Mouse (Mus musculus): ENCODE measurements at regions not wholly inside any gene's neighbourhood (a gene's known extent, or its start where the extent isn't known, plus 50 kb on each side); places are given as distances from the start of the nearest gene placed in this dataset.

DNA sequence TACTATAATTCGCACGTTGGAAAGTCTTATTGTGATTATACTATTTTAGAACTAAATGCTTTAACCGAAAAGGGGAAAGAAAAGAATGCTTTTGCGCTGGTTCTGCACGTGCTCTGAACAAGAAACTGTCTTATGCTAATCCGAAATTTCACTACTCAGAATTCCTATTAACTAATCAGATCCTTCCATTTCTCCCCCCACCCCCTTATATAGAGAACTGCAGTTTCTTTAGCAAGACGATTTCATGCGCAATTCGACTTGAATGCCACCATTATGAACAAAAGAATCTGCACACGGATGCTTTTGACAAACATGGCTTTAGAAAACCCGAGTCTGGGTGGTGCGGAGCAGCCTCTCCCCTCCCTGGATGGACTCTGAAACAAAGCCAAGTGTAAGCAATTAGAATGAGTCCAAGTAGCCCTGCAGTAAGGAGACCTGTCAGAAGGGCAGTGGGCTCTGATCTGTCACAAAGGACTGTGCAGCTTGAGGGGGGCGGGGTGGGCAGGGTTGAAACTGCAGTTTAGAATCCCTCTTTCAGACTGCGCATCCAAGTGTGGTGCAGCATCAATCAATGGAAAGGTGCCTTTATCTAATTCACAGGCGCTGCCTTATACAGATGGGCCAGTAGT is 128.0 kb upstream of the Tex13c2 start:
- ATAC-seq (replicated peaks; ENCODE audit: insufficient number of reproducible peaks, insufficient read depth, low FRiP score, low read depth) = no peak
- Histone ChIP-seq H3K4me1 (replicated peaks) (no peaks in the 10 kb centered on the region), H3K4me2 (no peak overlapping the region), H3K27me3 (no peaks in the 10 kb centered on the region), H3K9me3 (replicated peaks) (no peaks in the 10 kb centered on the region), H3K27ac (no peak overlapping the region), H3K9ac (no peak overlapping the region), H3K36me3 (no peaks in the 10 kb centered on the region), H3K4me3 (no peak overlapping the region)
- 38% methylated on average over 15 of the region's 15 CpGs for WGBS

DNA sequence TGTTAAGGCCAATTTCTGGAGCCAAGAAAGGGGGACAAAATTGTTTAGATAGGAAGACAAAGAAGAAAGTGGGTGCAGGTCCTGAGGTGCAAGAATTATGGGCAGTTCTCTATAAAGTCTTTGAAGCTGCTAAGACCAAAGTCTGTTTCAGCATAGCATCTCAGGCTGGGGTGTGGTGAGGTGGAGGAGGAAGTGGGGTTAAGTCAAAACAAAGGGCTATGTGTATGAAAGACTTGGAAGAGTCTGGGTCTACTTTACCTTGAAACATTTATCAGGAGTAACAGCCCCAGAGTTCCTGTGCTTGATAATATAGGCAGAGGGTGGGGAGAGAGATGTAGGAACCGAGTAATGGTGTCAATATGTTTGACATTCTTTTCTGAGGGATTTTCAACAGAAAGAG is 125.4 kb upstream of the Tex13c2 start:
- WGBS = 49% methylated on average over 1 of the region's 1 CpGs
- Histone ChIP-seq H3K27ac (no peak overlapping the region), H3K4me1 (replicated peaks) (no peaks in the 10 kb centered on the region), H3K27me3 (no peaks in the 10 kb centered on the region), H3K9ac (no peak overlapping the region), H3K4me2 (no peak overlapping the region), H3K36me3 (no peaks in the 10 kb centered on the region), H3K4me3 (no peak overlapping the region), H3K9me3 (replicated peaks) (no peaks in the 10 kb centered on the region)
- no peak for ATAC-seq (replicated peaks; ENCODE audit: insufficient number of reproducible peaks, insufficient read depth, low FRiP score, low read depth)

DNA sequence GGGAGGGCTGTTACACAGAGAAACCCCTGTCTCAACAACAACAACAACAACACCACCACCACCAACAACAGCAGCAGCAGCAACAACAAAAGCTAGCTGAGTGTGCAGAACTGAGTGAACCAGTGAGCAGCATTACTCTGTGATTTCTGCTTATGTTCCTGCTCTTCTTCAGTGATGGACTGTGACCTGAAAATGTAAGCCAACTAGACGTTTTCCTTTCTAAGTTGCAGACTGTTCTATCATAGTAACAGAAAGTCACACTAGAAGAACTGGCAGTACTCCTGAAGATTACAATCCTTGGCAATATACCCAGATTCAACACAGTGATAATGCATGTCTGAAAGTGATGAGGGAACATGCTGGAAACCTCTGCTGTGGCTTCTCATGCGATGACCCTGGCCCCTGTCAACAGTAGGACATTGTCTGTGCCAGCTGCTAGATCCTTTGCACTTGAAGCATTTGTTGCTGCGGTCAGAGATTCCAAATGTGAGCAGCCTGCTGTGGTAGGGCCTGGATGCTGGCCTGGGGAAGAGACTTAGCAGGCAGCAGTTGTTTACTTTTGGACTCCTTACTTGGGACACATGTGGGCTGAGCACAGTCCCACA is 115.6 kb upstream of the Tex13c2 start:
- Histone ChIP-seq H3K36me3 (no peaks in the 10 kb centered on the region), H3K4me3 (no peak overlapping the region), H3K9me3 (replicated peaks) (no peaks in the 10 kb centered on the region), H3K9ac (no peak overlapping the region), H3K27me3 (no peaks in the 10 kb centered on the region), H3K4me1 (replicated peaks) (no peaks in the 10 kb centered on the region), H3K27ac (no peak overlapping the region), H3K4me2 (no peak overlapping the region)
- no peak for ATAC-seq (replicated peaks; ENCODE audit: insufficient number of reproducible peaks, insufficient read depth, low FRiP score, low read depth)
- 48% methylated on average over 3 of the region's 3 CpGs for WGBS

DNA sequence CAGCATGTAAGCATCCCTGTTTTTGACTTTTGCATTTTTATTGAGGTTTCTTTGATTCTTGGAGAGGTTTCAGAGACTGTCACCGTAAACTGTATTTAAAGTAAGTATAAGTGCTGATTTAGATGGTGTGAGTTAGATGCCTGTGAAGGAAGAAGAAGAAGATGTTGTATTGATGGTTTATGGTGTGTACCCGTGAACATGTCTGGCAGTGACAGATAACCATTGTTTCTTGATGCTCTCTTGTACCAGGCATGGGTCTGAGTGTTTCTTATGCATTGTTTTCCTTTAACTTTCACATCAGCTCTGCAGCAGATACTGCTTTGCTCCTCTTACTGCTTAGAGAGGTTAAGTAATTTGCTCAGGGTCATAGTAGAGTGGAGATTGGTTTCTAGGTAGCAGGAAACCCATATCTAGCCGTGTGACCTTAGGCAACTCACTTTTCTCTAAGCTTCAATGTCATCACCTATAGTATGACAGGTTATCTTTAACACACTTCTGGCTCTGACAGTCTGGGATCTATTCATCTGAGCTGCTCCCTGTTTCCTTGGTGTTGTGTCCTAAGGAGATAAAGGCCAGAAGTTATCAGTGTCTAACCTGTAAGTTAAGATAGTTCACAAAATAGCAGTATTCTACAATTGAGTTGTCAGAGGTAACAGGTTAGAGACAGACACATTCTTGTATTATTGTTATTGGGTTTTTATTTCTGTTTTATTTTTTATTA is 95.5 kb upstream of the Tex13c2 start:
- no peaks in the 10 kb centered on the region for H3K9me3 ChIP-seq (replicated peaks)
- no peak for ATAC-seq (replicated peaks; ENCODE audit: insufficient number of reproducible peaks, insufficient read depth, low FRiP score, low read depth)

DNA sequence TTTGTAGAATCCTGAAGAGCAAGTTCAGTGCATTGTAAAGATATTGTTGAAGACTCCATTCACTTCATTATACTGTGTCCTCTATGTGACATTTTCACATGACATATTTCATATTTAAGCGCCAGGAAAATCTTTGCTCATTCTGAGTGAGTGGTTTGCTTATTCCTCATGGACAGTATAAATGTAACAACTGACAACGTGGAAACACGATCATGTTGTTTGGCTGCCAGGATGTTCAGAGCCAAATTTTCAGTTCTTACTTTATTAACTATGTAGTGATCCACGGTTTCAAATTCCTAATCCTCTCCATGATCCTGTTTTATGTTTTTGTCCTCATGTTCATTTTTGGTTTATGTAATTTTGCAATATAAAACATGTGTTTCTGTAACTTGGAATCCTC is 93.0 kb upstream of the Tex13c2 start:
- Histone ChIP-seq H3K36me3 (no peaks in the 10 kb centered on the region), H3K9ac (no peak overlapping the region), H3K27ac (no peak overlapping the region), H3K4me3 (no peak overlapping the region), H3K27me3 (no peaks in the 10 kb centered on the region), H3K4me1 (replicated peaks) (no peaks in the 10 kb centered on the region), H3K4me2 (no peak overlapping the region), H3K9me3 (replicated peaks) (no peaks in the 10 kb centered on the region)
- 62% methylated on average over 4 of the region's 4 CpGs for WGBS
- ATAC-seq (replicated peaks; ENCODE audit: insufficient number of reproducible peaks, insufficient read depth, low FRiP score, low read depth) = no peak

More for the DNA sequence above, 95.5 kb upstream of the Tex13c2 start:
- Histone ChIP-seq H3K27me3 (no peaks in the 10 kb centered on the region), H3K36me3 (no peaks in the 10 kb centered on the region), H3K4me1 (replicated peaks) (no peaks in the 10 kb centered on the region), H3K27ac (no peak overlapping the region), H3K4me3 (no peak overlapping the region), H3K9ac (no peak overlapping the region), H3K4me2 (no peak overlapping the region)
- WGBS = 55% methylated on average over 3 of the region's 3 CpGs

DNA sequence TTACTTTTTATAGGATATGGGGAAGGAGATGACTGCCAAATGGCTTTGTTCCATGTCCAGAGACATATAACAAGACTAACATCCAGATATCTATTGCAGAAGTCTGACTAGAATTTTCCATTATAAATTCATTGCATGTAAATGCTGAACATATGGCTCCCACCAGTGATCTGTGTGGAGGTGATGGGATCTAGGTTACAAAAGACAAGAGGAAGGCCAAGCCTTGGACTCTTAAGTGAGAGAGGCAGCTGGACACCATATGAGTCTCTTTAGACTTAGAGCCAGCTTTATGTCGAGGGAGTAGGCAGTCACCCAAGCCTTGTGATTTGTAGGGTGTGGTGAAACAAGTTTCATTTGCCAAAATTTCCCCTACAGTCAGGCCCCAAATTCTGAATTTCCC is 90.7 kb upstream of the Tex13c2 start:
- Histone ChIP-seq H3K4me2 (no peak overlapping the region), H3K27me3 (no peaks in the 10 kb centered on the region), H3K4me3 (no peak overlapping the region), H3K36me3 (no peaks in the 10 kb centered on the region), H3K4me1 (replicated peaks) (no peaks in the 10 kb centered on the region), H3K9ac (no peak overlapping the region), H3K9me3 (replicated peaks) (no peaks in the 10 kb centered on the region), H3K27ac (no peak overlapping the region)
- ATAC-seq (replicated peaks; ENCODE audit: insufficient number of reproducible peaks, insufficient read depth, low FRiP score, low read depth) = peak; percentile 53; the same call in 1 of the 2 replicates
- 50% methylated on average over 1 of the region's 1 CpGs for whole genome bisulfite sequencing

DNA sequence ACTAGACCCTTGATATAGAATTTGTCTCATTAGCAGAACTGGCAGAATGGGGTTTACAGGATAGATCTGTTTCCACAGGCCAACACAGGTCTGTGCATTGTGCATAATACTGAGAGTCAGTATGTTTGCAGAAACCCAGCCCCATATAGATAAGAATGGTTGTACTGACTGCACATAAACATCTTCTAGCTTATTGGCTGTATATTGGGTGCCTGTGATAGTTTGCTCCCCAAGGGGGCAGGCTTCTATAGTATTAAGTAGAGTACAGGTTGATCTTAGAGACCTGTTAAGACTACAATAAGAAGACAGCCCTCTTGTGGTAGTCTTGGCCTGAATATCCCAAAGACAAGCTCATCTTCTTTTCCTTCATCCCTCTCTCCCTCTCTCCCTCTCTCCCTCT is 90.1 kb upstream of the Tex13c2 start:
- H3K4me1 ChIP-seq (replicated peaks) = no peaks in the 10 kb centered on the region
- no peak overlapping the region for H3K4me2 ChIP-seq
- H3K36me3 ChIP-seq = no peaks in the 10 kb centered on the region
- no peaks in the 10 kb centered on the region for H3K27me3 ChIP-seq
- no peak overlapping the region for H3K9ac ChIP-seq
- no peak; the same call in 1 of the 2 replicates for ATAC-seq (replicated peaks; ENCODE audit: insufficient number of reproducible peaks, insufficient read depth, low FRiP score, low read depth)
- no peaks in the 10 kb centered on the region for H3K9me3 ChIP-seq (replicated peaks)
- H3K4me3 ChIP-seq = no peak overlapping the region
- H3K27ac ChIP-seq = peak overlapping the region; percentile 20; the same call in 1 of the 2 replicates

DNA sequence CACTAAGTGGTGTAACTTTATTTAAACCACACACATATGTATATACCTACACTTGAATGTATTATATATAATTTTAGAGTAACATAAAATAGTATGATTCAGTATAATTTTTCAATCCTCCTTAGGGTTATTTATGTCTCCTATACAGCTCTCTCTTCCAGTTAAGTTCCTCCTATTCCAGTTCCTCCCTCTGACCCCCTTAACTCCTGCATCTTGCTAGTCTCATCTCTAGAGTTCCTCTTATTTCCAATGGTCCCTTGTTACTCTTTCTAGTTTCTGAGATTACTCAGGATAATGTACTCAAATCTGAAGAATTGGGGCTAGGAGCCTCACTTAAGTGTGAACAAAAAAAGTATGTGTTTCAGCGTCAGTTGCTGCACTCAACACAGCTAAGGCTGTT is 88.4 kb upstream of the Tex13c2 start:
- Histone ChIP-seq H3K9me3 (replicated peaks) (no peaks in the 10 kb centered on the region), H3K36me3 (no peaks in the 10 kb centered on the region), H3K9ac (no peak overlapping the region), H3K4me3 (no peak overlapping the region), H3K27me3 (no peaks in the 10 kb centered on the region), H3K27ac (no peak overlapping the region), H3K4me1 (replicated peaks) (no peaks in the 10 kb centered on the region), H3K4me2 (no peak overlapping the region)
- ATAC-seq (replicated peaks; ENCODE audit: insufficient number of reproducible peaks, insufficient read depth, low FRiP score, low read depth) = no peak
- 82% methylated on average over 1 of the region's 1 CpGs for WGBS

DNA sequence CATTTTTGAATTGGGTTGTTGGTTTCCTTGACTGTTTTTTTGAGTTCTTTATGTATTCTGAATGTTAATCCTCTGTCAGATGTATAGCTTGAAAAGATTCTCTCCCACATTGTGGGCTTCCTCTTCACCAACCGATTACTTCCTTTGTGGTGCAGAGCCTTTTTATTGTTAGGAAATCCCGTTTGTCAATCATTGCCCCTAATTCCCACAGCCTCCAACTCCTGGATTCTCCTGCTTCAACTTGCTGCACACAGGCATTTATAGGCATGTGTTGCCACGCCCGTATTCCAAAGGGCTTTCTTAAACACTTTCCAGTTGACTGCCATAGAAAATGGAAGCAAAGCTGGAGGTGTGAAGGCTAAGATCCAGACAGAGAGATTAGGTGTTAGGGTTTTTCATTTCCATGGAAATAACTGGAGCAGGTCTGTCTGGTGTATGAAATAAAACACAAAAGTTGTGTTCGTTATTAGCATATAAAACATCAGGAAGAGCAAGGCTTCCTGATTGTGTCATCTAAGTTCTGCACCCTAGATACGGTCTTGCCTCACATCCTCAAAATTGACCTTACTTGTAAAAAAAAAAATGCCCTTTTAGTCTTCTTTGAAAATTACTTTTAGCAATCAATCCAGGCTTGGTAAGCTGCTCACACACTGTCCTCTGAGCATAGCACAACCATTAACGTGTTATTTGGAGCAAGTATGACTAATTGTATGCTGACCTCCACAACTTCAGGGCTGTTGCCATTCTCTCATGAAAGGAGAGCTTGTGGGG is 87.7 kb upstream of the Tex13c2 start:
- ATAC-seq (replicated peaks; ENCODE audit: insufficient number of reproducible peaks, insufficient read depth, low FRiP score, low read depth) = no peak
- no peak overlapping the region for H3K27ac ChIP-seq
- no peaks in the 10 kb centered on the region for H3K27me3 ChIP-seq
- no peak overlapping the region for H3K4me3 ChIP-seq
- 62% methylated on average over 7 of the region's 7 CpGs for WGBS
- no peaks in the 10 kb centered on the region for H3K9me3 ChIP-seq (replicated peaks)
- H3K4me1 ChIP-seq (replicated peaks) = no peaks in the 10 kb centered on the region
- H3K36me3 ChIP-seq = no peaks in the 10 kb centered on the region
- no peak overlapping the region for H3K4me2 ChIP-seq
- H3K9ac ChIP-seq = no peak overlapping the region

DNA sequence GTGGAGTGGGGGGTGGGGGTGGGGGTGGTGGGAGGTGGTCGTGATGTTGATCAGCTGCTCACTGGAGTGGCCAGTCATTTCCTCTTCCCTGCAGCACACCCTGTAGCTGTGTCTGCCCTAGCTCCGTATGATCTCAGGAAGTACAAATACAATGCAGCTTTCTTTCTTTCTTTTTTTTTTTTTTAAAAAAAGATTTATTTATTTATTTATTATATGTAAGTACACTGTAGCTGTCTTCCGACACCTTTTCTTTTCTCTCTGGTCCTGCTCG is 87.2 kb upstream of the Tex13c2 start:
- no peak overlapping the region for H3K4me3 ChIP-seq
- 62% methylated on average over 4 of the region's 4 CpGs for WGBS
- no peak overlapping the region for H3K4me2 ChIP-seq
- no peaks in the 10 kb centered on the region for H3K27me3 ChIP-seq
- no peaks in the 10 kb centered on the region for H3K4me1 ChIP-seq (replicated peaks)
- H3K9me3 ChIP-seq (replicated peaks) = no peaks in the 10 kb centered on the region
- H3K9ac ChIP-seq = no peak overlapping the region
- H3K27ac ChIP-seq = no peak overlapping the region
- H3K36me3 ChIP-seq = no peaks in the 10 kb centered on the region
- ATAC-seq (replicated peaks; ENCODE audit: insufficient number of reproducible peaks, insufficient read depth, low FRiP score, low read depth) = no peak

DNA sequence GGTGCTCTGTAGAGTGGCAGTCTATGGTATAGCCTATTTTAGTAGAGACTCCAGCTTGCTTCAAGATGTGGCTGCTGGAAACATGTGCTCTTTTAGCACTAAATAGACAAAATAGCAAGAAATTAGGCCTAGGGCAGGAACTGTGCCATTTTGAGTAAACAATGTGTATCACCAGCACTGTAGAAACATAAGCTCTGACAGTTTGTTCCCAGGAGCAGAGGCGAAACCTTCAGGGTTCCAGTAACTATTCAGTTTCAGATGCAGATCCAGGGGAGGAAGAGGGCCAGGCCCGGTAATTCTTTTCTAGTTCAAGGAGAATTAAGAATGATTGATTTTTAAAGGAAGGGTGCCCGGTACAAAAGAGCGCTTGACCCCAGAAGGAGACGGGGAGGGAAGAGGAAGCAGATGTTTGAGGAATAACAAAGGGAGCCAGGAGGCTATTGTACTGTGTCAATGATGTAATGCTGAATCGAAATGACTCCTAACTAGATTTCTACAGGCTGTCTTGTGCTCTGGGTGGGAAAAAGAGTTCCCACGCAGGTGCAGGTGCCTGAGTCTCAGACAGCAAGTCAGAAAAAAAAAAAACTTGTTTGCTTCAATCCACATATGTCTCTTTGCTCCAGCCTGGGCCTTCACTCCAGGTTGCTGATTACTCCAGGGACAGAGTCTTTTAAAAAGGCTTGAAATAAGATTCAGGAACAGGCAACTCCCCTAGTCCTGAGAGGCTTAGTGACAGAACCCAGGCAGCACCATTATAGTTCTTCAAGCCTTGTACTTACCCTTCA is 57.4 kb upstream of the Tex13c2 start:
- Histone ChIP-seq H3K27ac (0 out of 2 replicates have a peak overlapping the region, but pooled peaks have one; percentile 20), H3K36me3 (no peaks in the 10 kb centered on the region), H3K4me1 (replicated peaks) (no peaks in the 10 kb centered on the region), H3K9me3 (replicated peaks) (no peaks in the 10 kb centered on the region), H3K9ac (no peak overlapping the region), H3K4me3 (no peak overlapping the region), H3K27me3 (no peaks in the 10 kb centered on the region), H3K4me2 (no peak overlapping the region)
- 51% methylated on average over 7 of the region's 7 CpGs for WGBS
- ATAC-seq (replicated peaks; ENCODE audit: insufficient number of reproducible peaks, insufficient read depth, low FRiP score, low read depth) = peak; percentile 64

All from heart, embryonic 15.5 days (tissue).